Comparison of ENCODE assay signal across 8 mouse cellular contexts in genomic region chr13:23913791-23914306, GRCm38 (mm10).
DNase-seq lines count a peak whose midpoint lies in the region.
"Had no signal": no experiment of that assay in that cellular context is flagged by ENCODE, and none has a peak within 500 bp of the region (broad histone marks: within the 10 kb centered on the region; RNA-seq: fewer than 3 reads in every experiment).

No protein-coding gene starts in this region.

- peak; percentile 33 for DNase-seq in NIH3T3 (ENCODE audit: low read depth)
- peak; percentile 19 for DNase-seq in embryo, embryonic 11 days
- DNase-seq in kidney, adult 9 months: peak; percentile 38
- DNase-seq in mesoderm, embryonic 11.5 days (ENCODE audit: low read depth, low spot score): peak; percentile 18
- DNase-seq in thymus, postnatal 4 days: no peak
- no peak for DNase-seq in thymus, adult 18-20 months
- DNase-seq in urinary bladder, postnatal 10 days (ENCODE audit: low spot score): no peak
- DNase-seq: cerebellum, adult 11-12 months had no signal

Comparison
In these comparisons a context has a peak if more than half of its experiments do, and no peak if none do; other contexts are left out.
1. DNase-seq: peak in NIH3T3 (single experiment), embryo, embryonic 11 days (single experiment), kidney, adult 9 months (single experiment) and mesoderm, embryonic 11.5 days (single experiment); none in thymus, postnatal 4 days (single experiment), thymus, adult 18-20 months (0 of 2) and urinary bladder, postnatal 10 days (single experiment).